Mouse (Mus musculus): ENCODE measurements around the gene Cdkal1.

Cdkal1 gene

GRCm38 (mm10) chr13:29414470-29414869, 441.0 kb downstream of the Cdkal1 start:
- DNase-seq (ENCODE audit: low read depth, low spot score) = no peak

- no peak for DNase-seq (ENCODE audit: low read depth, low spot score)
These were observed 444.3 kb downstream of the Cdkal1 start for GRCm38 (mm10) chr13:29411176-29411575.

- no peak for DNase-seq (ENCODE audit: low read depth, low spot score)
These were observed 447.9 kb downstream of the Cdkal1 start for GRCm38 (mm10) chr13:29407619-29408018.

GRCm38 (mm10) chr13:29405316-29405715, 450.2 kb downstream of the Cdkal1 start:
- DNase-seq (ENCODE audit: low read depth, low spot score) = no peak

DNA sequence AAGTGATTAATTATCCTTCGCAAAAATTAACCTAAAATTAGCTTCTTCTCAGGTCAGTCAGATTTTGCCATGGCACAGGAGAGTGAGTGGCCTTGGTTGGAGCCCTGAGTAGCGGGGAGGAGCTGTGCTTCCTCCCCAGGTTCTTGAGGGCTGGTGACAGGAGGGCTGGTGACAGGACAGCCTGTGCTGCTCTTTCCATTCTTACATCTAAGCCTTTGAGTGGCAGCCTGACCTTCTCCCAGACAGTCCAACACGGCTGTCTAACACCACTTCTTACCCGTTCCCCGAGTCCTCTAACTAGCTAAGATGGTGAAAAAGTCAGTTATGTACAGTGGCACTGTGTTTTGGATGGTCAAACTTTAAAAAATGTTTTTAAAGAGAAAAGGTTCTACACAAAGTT, 452.3 kb downstream of the Cdkal1 start:
- no peak for DNase-seq (ENCODE audit: low read depth, low spot score)

GRCm38 (mm10) chr13:29402526-29403040, 452.9 kb downstream of the Cdkal1 start:
- DNase-seq (ENCODE audit: low read depth, low spot score) = no peak

DNA sequence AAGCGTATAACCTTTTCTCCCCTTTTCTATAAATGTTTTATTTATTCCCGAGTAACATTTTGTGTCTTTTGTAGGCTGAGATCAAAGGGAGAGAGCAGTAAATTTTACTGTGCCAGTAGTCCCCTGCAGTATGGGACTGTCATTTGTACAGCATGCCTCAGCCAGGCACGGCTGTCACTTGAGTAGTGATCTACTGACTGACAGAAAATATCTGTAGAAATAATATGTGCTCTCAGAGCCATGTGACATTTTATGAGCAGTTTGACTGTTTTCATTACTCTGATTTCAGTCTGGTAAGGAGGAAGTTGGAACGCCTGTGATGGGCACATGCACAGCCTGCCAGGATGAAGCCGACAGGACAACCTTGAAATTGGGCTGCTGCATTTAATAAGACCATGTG, 455.6 kb downstream of the Cdkal1 start:
- DNase-seq (ENCODE audit: low read depth, low spot score) = no peak

GRCm38 (mm10) chr13:29398456-29398855, 457.0 kb downstream of the Cdkal1 start:
- no peak for DNase-seq (ENCODE audit: low read depth, low spot score)

GRCm38 (mm10) chr13:29395694-29396093, 459.8 kb downstream of the Cdkal1 start:
- DNase-seq (ENCODE audit: low read depth, low spot score) = no peak

DNA sequence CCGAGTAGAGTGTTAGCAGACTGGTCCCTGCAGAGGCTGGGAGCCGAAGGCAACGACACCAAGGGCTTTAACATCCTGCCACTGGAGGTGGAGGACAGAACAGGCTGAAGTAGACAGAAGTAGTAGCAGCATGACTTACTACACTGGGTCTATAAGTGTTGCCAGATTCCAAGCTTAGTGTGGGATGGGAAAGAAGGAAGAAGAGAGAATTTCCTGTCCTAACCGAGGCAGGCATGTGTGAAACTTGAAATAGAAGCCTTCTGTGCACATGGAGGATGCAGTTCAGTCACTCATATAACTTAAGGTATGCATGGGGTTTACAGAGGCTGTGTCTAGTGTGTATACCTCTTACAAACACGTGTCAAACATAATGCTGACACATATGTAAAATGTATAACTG, 465.4 kb downstream of the Cdkal1 start:
- DNase-seq (ENCODE audit: low read depth, low spot score) = no peak

- DNase-seq (ENCODE audit: low read depth, low spot score) = no peak
These were observed 466.6 kb downstream of the Cdkal1 start for GRCm38 (mm10) chr13:29388918-29389317.

DNA sequence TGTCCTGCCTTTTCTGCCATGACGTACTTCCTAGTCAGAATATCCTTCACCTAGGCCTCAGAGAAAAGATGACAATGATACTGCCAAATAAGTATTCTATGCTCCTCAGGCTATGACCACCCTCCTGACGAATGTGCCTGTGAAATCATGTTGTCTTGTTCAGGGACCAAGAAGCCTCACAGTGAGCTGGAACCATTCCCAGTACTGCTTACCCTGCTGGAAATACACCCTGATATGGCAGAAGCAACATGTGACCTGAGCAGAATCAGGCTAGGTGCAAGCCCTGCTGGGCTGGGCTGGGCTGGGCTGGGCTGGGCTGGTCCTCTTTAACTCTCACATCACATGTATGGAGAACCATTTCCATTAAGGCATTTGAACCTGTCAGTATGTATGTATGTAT, 477.9 kb downstream of the Cdkal1 start:
- no peak for DNase-seq (ENCODE audit: low read depth, low spot score)

DNA sequence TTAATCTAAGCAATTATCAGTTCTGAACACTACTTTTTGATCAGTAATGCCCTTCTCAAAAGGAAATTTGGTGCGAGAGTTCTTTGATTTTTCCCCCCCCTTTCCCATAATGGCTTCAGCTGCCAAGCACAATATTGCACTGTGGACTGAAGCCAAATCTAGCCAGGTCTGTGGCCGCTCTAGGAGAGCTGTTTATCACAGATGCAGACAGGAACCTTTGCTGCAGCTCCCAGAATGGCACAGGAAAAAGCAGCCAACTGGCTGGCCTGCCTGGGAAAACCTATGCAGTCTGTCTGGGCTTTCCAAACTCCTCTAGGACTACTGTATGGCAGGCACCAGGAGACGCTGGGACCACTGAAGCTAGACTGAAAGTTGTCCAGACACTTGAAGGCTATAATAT, 483.6 kb downstream of the Cdkal1 start:
- DNase-seq (ENCODE audit: low read depth, low spot score) = no peak

DNA sequence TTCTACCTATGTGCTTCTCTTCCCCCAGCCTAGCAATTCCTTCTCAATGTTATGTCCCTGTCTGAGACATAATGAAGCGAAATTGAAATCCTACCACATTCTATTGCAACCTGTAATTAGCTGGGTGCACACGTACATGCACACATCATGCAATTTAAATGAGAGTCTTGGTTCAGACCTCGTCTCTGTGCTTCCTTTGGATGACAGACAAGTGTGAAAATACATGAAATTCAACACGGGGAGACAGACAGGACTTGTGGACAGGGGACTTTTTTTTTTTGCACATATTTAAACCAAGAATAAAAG, 484.1 kb downstream of the Cdkal1 start:
- no peak for DNase-seq (ENCODE audit: low read depth, low spot score)

GRCm38 (mm10) chr13:29370731-29371465, 484.6 kb downstream of the Cdkal1 start:
- no peak for DNase-seq (ENCODE audit: low read depth, low spot score)

DNA sequence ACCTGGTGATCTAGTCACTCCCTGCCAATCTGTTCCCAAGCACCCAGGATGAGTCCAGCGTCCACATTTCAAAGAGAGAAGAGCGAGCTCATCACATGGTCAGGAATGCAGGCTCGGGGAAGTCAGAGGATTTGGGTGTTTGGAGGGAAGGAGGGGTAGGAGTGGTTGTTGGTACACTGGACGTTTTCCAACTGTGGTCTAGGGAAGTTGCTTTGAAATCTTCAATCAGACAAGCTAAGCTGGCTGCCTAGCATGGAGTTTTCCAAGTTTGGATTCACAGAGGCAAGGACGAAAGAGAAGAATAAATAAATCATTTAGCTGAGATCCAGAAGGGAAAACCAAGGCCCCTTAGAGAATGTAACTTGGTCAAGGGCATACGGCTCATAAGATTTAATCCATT, 486.7 kb downstream of the Cdkal1 start:
- no peak for DNase-seq (ENCODE audit: low read depth, low spot score)

DNA sequence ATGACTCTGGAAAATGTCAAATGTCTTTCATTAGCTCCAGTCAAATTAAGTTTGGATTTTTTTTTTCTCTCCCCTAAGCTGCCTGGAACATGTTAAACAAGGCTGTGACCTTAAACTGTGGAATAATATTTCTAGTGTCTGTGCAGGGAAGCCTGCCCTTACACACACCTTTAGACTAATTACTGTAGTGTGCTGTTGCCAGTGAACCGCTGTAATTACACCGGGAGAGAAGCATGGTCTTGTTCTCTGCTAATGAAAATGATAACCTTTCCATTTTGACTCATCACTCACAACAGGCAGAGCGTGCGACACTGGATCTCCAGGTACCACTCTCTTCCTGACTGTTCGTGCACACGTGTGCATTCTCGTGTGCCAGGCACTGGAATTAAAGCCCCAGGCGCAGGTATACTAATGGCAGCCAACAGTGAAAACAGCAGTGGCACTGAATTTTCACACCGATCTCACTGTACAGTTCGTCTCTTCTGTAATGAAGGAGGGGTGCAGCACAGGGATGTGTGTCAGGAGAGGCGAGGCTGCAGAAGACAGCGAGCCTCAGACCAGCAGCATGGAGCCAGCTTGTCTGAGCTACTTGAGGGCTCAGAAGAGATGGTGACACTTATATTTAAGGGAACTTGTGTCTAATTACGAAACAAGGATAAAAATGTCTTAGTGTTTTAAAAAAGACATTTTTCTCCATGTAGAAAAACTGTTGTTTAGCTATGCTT, 490.4 kb downstream of the Cdkal1 start:
- DNase-seq (ENCODE audit: low read depth, low spot score) = no peak

DNA sequence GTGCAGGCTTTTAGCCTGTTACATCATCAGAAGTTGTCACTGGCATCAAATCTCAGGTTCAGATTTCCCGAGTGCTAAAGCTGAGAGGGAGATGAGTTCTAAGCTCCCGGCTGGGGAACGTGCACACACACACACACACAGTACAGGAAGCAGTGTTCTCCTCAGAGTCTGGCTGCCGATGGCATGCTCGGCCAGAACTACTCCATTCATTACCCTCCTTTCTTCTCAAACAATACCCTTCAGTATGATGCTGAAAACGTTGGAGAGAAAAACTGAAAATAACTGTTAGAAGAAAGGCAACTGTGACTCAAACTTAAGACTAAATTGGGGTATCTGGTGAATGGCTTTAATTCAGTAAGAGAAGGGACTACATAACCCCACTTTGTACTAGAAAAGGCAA, 491.5 kb downstream of the Cdkal1 start:
- no peak for DNase-seq (ENCODE audit: low read depth, low spot score)

GRCm38 (mm10) chr13:29361842-29362241, 493.6 kb downstream of the Cdkal1 start:
- DNase-seq (ENCODE audit: low read depth, low spot score) = no peak

- DNase-seq (ENCODE audit: low read depth, low spot score) = no peak
These were observed 494.6 kb downstream of the Cdkal1 start for GRCm38 (mm10) chr13:29360899-29361298.

GRCm38 (mm10) chr13:29359341-29359740, 496.1 kb downstream of the Cdkal1 start:
- no peak for DNase-seq (ENCODE audit: low read depth, low spot score)

- DNase-seq (ENCODE audit: low read depth, low spot score) = no peak
These were observed 498.0 kb downstream of the Cdkal1 start for GRCm38 (mm10) chr13:29357483-29357882.

DNA sequence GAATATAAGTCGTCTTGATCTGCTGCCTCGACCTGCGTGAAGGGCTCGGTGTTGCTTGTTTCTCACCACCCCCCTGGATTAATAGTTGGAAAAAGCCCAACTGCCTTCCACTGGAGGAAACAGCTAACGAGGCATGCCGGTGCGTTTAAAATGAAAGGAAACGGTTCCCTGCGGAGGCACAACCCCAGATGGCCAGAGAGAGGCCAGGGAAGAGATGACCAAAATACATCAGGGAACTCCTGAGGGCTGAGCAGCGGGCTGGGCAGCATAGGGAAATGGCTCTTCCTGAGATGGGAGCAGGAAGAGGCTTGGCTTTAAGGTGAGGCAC, 499.4 kb downstream of the Cdkal1 start:
- DNase-seq (ENCODE audit: low read depth, low spot score) = no peak

Data from CD4-positive, CD25-positive, alpha-beta regulatory T cell, adult 2 months (primary cell).